ENCODE assay signal across 25 mouse cellular contexts in the genomic region with DNA sequence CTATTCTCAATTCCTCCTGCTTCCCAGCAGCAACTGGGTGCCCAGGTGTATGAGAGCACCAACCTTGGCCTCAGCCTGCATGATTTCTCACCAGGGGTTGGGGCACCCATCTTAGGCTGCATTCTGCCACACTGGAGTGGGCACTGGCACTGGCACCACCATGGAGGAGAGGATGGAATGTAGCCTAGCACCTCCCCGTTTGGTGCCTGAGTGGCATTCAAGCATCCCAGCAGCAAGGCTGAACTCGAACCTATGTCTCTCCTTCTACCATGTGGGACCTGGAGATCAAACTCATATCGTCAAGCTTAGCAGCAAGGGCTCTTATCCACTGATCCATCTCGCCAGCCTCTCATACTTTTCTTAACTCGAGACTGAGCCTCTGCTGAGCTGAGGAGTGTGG.
"Had no signal": no experiment of that assay in that cellular context is flagged by ENCODE, and none has a peak within 500 bp of the region (broad histone marks: within the 10 kb centered on the region; RNA-seq: fewer than 3 reads in every experiment).

No protein-coding gene starts in this region.

- H3K27ac ChIP-seq: embryonic facial prominence, embryonic 10.5 days; embryonic facial prominence, embryonic 12.5 days; embryonic facial prominence, embryonic 13.5 days; embryonic facial prominence, embryonic 15.5 days; forebrain, embryonic 10.5 days; forebrain, embryonic 12.5 days; forebrain, embryonic 13.5 days; forebrain, embryonic 15.5 days; gastrocnemius, adult 2 months; heart, adult 2 months; heart, embryonic 10.5 days had no signal

- H3K27me3 ChIP-seq: embryonic facial prominence, embryonic 12.5 days; embryonic facial prominence, embryonic 13.5 days; embryonic facial prominence, embryonic 15.5 days; forebrain, embryonic 12.5 days; forebrain, embryonic 13.5 days; forebrain, embryonic 15.5 days had no signal

- DNase-seq: cerebellum, adult 8-10 months; cerebellum, adult 9-10 months; cerebellum, adult 9-11 months; cerebellum, postnatal 10 days; cerebellum, postnatal 14 days; cerebellum, postnatal 25 days; cerebellum, postnatal 36 days; embryo, embryonic 11 days; forebrain, postnatal 0 days; gastrocnemius, adult 2 months; gastrocnemius, postnatal 10 days; gastrocnemius, postnatal 14 days; gastrocnemius, postnatal 25 days; gastrocnemius, postnatal 36 days; heart, adult 2 months had no signal

- H3K4me2 ChIP-seq: embryonic facial prominence, embryonic 12.5 days; embryonic facial prominence, embryonic 13.5 days; embryonic facial prominence, embryonic 15.5 days; forebrain, embryonic 12.5 days; forebrain, embryonic 13.5 days; forebrain, embryonic 15.5 days had no signal

- H3K4me1 ChIP-seq: forebrain, embryonic 12.5 days; forebrain, embryonic 13.5 days; forebrain, embryonic 15.5 days had no signal

- H3K4me3 ChIP-seq: embryonic facial prominence, embryonic 10.5 days; embryonic facial prominence, embryonic 12.5 days; embryonic facial prominence, embryonic 13.5 days; embryonic facial prominence, embryonic 15.5 days; erythroblast, embryonic 14.5 days; forebrain, embryonic 10.5 days; forebrain, embryonic 12.5 days; forebrain, embryonic 13.5 days; forebrain, embryonic 15.5 days; gastrocnemius, adult 2 months; heart, adult 2 months; heart, embryonic 10.5 days had no signal

- H3K9me3 ChIP-seq: embryonic facial prominence, embryonic 12.5 days; embryonic facial prominence, embryonic 15.5 days; forebrain, embryonic 13.5 days; forebrain, embryonic 15.5 days; heart, embryonic 10.5 days had no signal

- H3K9ac ChIP-seq: embryonic facial prominence, embryonic 12.5 days; embryonic facial prominence, embryonic 13.5 days; embryonic facial prominence, embryonic 15.5 days; forebrain, embryonic 12.5 days; forebrain, embryonic 13.5 days; forebrain, embryonic 15.5 days; forebrain, postnatal 0 days had no signal
